Mouse (Mus musculus) lung, adult 2 months (tissue): ENCODE data around the gene Slc35b2. TPM values are rescaled to one million over a fixed set of nuclear protein-coding genes. Genes with fewer than 3 reads are reported as not detected.

ENCODE experiments used
- DNase-seq: peaks from one replicate; pipeline ENCODE4 v3.0.0; 2022
- H3K4me1 ChIP-seq: fragments of 200-500 bp; 2 replicates; pipeline ENCODE4 v1.6.1; 2011; ENCODE audit warnings: low read length; ENCODE audit not compliant: control insufficient read depth, insufficient read depth
- H3K4me3 ChIP-seq: fragments of 200-500 bp; replicated peaks from 2 replicates; pipeline ENCODE3; 2011; ENCODE audit warnings: low read depth, mild to moderate bottlenecking, control low read depth, low read length; ENCODE audit errors: extremely low read depth
- CTCF ChIP-seq: fragments of 200-500 bp; IDR thresholded peaks from 2 replicates; pipeline ENCODE4 v1.5.1; 2011; ENCODE audit warnings: mild to moderate bottlenecking, low read length, control low read depth; ENCODE audit not compliant: insufficient read depth
- POLR2A ChIP-seq: fragments of 200-500 bp; IDR thresholded peaks from 2 replicates; pipeline ENCODE4 v1.6.1; 2011; ENCODE audit warnings: low read depth, mild to moderate bottlenecking, control low read depth, low read length, borderline replicate concordance; ENCODE audit errors: extremely low read depth
- WGBS: fragments of 180-500 bp; shearing (Covaris S2); methylation state at CpG from one replicate; pipeline ENCODE4 v1.1.7; 2018; 5-methylcytosine and 5-hydroxymethylcytosine counted together
- polyA plus RNA-seq: library from polyadenylated mRNA; depleted of rRNA; stranded (reverse); fragments of >200 nt; gene quantifications from 2 replicates; pipeline ENCODE4 v1.2.3, GENCODE M21; 2012

The Slc35b2 gene
- polyA plus RNA-seq, 1 experiment, result 89.9 TPM

DNA sequence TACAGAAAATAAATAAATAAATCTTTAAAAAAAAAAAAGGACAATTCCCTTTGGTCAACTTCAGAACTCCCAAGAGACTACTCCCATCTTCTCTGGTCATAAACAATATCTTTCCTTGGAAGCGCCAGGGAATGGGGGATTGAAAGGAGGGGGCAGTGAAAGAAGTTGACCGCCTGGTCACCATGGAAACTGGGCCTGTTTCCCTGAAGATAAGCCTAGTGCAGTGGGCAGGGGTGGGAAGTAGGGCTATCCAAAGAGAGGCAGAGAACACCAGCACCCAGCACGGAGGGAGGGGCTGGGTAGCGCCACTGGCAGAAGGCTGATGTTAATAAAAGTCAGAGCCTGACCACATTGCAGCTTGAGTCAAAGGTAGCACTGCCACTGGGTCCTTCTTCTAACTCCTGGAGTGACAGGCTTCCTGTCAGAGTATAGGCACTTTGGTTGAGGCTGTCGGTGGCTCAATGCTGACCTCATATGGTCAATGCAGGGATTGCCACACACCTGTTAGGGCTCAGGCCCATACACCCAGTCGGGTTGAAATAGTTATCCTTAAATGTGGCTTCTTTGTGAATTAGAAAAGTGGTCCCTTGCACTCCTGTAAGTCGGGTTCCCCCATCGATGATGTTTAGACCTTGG is 11.7 kb upstream of the Slc35b2 start:
- DNase-seq, result peak; percentile 76
- 10% methylated on average over 8 of the region's 8 CpGs for WGBS

DNA sequence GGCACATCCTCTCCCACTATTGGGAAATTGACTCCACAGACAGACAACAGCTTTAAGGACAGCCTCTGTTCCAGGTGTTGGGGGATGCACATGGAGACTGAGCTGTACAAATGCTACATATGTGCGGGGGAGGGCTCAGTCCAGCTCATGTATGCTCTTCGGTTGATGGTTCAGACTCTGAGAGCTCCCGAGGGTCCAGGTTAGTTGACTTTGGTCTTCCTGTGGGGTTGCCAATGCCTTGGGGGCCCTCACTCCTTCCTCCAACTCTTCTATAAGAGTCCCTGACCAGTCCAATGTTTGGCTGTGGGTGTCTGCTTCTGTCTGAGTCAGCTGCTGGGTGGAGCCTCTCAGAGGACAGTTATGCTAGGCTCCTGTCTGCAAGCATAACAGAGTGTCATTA is 10.6 kb upstream of the Slc35b2 start:
- H3K4me3 ChIP-seq, result no peak overlapping the region
- WGBS, result 81% methylated on average over 3 of the region's 3 CpGs
- H3K4me1 ChIP-seq, result peaks cover 5% of the 10 kb centered on the region
- no peak for TF ChIP-seq POLR2A
- TF ChIP-seq CTCF, result no peak
- no peak for DNase-seq

More for the DNA sequence above, 11.7 kb upstream of the Slc35b2 start:
- Histone ChIP-seq H3K4me1 (peaks cover 5% of the 10 kb centered on the region), H3K4me3 (no peak overlapping the region)
- TF ChIP-seq CTCF (peak; percentile 92), POLR2A (no peak)

DNA sequence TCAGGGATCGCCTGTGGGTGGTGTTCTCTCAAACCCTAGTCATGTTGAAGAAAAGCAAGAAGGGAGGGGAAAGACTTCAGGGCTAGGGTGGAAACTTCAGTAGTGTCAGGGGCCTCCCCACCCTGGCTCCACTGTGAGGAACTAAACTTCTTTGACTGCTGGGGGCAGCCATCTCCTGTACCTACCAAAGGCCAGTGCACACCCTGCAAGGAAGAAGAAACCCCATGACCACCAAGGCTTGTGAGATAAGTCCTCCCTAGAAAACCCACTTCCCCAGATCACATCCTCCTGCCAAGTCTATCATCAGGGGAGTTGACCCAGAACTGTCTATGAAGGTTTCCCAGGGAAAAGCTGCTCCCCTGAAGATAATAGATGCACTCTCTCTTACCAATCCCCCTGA is 9.3 kb upstream of the Slc35b2 start:
- no peak overlapping the region for H3K4me3 ChIP-seq
- H3K4me1 ChIP-seq, result peaks cover 5% of the 10 kb centered on the region
- DNase-seq, result no peak
- WGBS, result 71% methylated on average over 1 of the region's 1 CpGs
- no peak for TF ChIP-seq CTCF
- no peak for TF ChIP-seq POLR2A

DNA sequence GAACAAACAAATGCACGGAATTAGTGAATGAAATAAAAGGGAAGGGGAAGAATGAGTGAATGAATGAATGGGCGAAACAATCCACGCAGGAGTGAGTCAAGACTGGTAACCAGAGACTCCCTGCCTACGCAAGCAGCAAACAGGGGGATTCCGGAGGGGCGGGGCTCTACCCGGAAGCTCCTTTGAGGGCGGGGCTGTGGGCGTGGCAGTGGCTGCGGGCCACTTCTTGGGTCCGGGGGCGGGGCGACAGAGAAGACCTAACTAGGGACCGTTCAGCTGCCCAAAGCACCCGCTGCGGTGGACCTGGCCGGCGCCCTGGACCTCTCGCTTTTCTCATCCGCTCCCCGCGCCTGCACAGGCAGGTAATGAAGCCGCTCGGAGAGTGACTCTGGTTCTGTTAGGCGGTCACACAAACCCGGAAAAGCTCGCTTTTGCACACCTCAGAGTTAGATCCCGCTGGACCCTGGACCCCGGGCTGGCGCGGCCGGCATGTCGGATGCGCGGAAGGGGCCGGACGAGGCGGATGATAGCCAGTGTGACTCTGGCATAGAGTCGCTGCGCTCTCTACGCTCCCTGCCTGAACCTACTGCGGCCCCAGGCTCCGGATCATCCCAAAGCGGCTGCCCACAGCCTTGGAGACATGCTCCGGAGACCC is 8.1 kb upstream of the Slc35b2 start, which contains the start of gene Nfkbie:
Gene Nfkbie, plus strand, starts transcription at position 252 of the 655 bp plus-strand sequence.
- TF ChIP-seq POLR2A (peak; percentile 68; the same call in 1 of the 2 replicates), CTCF (no peak)
- Histone ChIP-seq H3K4me1 (peaks cover 2% of the 10 kb centered on the region; the same call in 1 of the 2 replicates), H3K4me3 (peak within 1 kb of the TSS; percentile 79)
- WGBS, result under 1% methylated on average over 45 of the region's 45 CpGs
- DNase-seq, result peak; percentile 96

DNA sequence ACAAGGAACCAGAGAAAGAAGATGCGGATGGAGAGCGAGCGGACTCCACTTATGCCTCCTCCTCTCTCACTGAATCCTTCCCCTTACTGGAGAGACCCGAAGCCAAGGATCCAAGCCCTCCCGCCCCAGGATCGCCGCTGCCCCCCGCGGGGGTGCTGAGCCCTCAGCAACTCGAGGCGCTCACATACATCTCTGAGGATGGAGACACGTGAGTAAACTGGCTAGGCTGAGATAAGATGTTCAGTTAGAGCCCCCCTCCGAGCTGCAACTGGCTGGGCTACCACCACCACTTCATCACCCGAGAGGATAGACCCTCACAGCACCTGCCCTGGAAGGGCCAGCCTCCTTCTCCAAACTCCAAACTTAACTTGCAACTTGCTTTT is 7.6 kb upstream of the Slc35b2 start:
- H3K4me3 ChIP-seq, result peak overlapping the region; percentile 79
- H3K4me1 ChIP-seq, result peaks cover 2% of the 10 kb centered on the region; the same call in 1 of the 2 replicates
- TF ChIP-seq POLR2A (no peak), CTCF (no peak)
- DNase-seq, result no peak
- WGBS, result 3% methylated on average over 14 of the region's 14 CpGs

DNA sequence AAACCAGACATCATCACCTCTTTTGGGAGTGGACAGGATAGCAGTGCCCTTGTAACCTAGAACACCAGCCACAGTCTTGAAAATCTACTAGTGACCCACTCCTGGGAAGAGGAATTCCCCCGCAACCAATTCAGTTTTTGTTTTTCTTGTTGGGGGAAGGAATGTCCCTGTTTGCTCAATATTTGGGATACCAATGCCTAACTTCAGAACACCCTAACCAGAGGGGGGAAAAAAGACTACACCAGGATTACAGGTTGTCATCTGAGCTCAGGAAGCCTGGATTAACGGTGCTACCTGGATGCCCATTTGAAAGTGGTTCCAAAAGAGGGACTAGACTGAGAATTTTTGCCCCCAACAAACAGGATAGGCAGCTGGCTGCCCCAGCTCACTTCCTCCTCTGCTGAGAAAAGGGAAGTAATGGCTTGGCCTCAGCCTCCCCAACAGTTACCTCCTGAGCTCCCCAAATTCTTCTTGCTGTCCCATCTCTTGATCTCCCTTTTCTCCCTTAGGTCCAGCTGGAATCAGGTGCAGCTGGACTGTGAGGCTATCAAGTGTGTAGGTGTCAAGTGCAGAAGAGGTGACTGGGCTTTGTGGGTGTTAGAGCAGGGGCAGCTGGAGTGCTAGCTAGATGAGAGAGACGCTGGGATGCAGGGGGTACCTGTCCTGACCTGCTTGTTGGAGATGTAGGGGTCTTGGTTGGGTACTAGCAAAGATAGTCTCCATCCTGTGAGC is 7.0 kb upstream of the Slc35b2 start:
- 64% methylated on average over 3 of the region's 3 CpGs for WGBS
- no peak for DNase-seq
- Histone ChIP-seq H3K4me1 (peaks cover 2% of the 10 kb centered on the region; the same call in 1 of the 2 replicates), H3K4me3 (peak overlapping the region; percentile 79)
- no peak for TF ChIP-seq POLR2A
- no peak for TF ChIP-seq CTCF

DNA sequence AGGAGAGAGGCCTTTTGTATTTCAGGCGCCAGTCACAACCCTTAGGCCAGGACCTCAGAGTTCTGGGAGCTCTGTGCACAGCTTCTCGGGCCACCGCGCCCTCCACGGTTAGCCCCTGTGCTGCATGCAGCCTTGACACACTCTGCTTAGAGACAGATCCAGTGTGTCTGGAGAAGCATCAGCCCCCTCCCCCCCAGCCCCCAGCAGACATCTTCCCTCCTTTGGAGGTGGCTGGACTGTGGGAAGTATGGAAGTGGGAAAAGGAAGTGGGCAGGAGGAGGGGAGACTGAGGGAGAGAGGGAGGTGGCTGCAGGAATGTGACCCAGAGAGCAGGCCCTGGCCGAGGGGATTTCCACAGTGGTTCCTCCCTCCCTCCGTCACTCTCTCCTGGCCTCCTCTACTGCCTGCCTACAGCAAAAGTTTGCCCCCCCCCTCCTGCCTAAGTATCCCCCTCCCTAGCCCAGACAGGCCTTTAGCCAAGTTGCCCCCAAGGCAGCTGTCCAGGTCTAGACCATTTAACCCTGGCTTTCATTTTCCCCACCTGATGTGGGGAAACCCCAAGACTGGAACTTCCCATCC is 6.3 kb upstream of the Slc35b2 start:
- 70% methylated on average over 7 of the region's 7 CpGs for WGBS
- peak overlapping the region; percentile 34 for H3K4me3 ChIP-seq
- no peak for DNase-seq
- no peak for TF ChIP-seq POLR2A
- no peak for TF ChIP-seq CTCF
- H3K4me1 ChIP-seq, result peaks cover 2% of the 10 kb centered on the region; the same call in 1 of the 2 replicates

DNA sequence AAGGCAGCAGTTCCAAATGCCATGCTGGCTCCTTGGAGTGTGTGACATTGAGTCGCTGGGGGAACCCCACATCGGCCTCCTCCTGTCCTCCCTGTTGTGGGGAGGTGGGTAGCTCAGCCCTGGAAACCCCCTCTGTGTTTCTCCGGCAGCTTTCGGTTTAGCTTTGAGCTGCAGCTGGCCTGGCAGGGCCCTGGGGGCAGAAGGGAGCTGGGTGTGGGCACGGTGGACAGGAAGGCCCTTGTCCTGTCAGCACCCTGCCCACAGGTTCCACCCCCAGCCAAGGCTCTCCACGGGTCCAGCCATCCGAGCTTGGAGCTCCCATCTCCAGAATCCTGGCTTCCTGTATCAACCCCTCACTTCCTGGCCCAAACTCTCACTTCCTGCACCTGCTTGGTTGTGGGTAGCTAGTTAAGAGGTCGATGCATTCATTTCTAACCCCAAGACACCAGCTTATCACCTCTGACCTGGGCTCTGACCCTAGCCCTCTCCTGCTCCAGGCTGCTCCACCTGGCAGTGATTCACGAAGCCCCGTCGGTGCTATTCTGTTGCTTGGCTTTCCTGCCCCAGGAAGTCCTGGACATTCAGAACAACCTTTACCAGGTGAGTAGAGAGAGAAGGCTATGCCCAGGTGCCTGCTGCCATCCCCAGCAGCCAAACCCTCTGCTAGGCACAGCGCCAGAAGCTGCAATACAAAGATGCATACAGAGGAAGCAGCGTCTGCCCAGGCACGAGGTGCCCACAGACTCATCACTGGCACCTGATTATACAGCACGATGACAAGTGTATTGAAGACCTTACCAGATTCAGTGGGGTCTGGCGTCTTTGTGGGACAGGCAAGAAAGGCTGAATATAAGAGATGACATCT is 5.4 kb upstream of the Slc35b2 start:
- no peak for DNase-seq
- TF ChIP-seq POLR2A, result no peak
- no peak for TF ChIP-seq CTCF
- 56% methylated on average over 16 of the region's 16 CpGs for WGBS
- Histone ChIP-seq H3K4me3 (no peak overlapping the region), H3K4me1 (peaks cover 2% of the 10 kb centered on the region; the same call in 1 of the 2 replicates)
